Mouse (Mus musculus) splenic B cell, adult 2 months (primary cell): ENCODE data around the gene Supt5.

Source experiments
- DNase-seq: peaks from one replicate; pipeline ENCODE4 v3.0.0-alpha.2; 2011; ENCODE audit warnings: low read depth, low spot score
- H3K27me3 ChIP-seq: 2 replicates; pipeline ENCODE4 v1.6.1; 2012; ENCODE audit warnings: mild to moderate bottlenecking, low read length, moderate library complexity, mixed read lengths; ENCODE audit not compliant: control insufficient read depth, poor library complexity, insufficient read depth, severe bottlenecking
- H3K36me3 ChIP-seq: 2 replicates; pipeline ENCODE4 v1.6.1; 2012; ENCODE audit warnings: mild to moderate bottlenecking, low read length, moderate library complexity, mixed read lengths; ENCODE audit not compliant: control insufficient read depth, poor library complexity, insufficient read depth, severe bottlenecking

Gene Supt5

GRCm38 (mm10) chr7:28368276-28368920, 29.9 kb upstream of the Supt5 start:
- H3K27me3 ChIP-seq = no peaks in the 10 kb centered on the region
- no peak for DNase-seq
- H3K36me3 ChIP-seq = peaks cover 8% of the 10 kb centered on the region

- peaks cover 8% of the 10 kb centered on the region for H3K36me3 ChIP-seq
- DNase-seq = no peak
Observed at GRCm38 (mm10) chr7:28367663-28368275, 29.2 kb upstream of the Supt5 start.

GRCm38 (mm10) chr7:28362441-28363060, 24.0 kb upstream of the Supt5 start:
- DNase-seq = no peak
- Histone ChIP-seq H3K36me3 (peaks cover 18% of the 10 kb centered on the region), H3K27me3 (no peaks in the 10 kb centered on the region)

More at GRCm38 (mm10) chr7:28367663-28368275, 29.2 kb upstream of the Supt5 start:
- H3K27me3 ChIP-seq = no peaks in the 10 kb centered on the region

GRCm38 (mm10) chr7:28361647-28362341, 23.2 kb upstream of the Supt5 start:
- DNase-seq = no peak

GRCm38 (mm10) chr7:28360291-28360690, 21.7 kb upstream of the Supt5 start:
- peaks cover 17% of the 10 kb centered on the region for H3K36me3 ChIP-seq
- H3K27me3 ChIP-seq = no peaks in the 10 kb centered on the region
- DNase-seq = no peak

More at GRCm38 (mm10) chr7:28361647-28362341, 23.2 kb upstream of the Supt5 start:
- Histone ChIP-seq H3K36me3 (peaks cover 18% of the 10 kb centered on the region), H3K27me3 (no peaks in the 10 kb centered on the region)

GRCm38 (mm10) chr7:28359854-28360253, 21.3 kb upstream of the Supt5 start:
- Histone ChIP-seq H3K36me3 (peaks cover 15% of the 10 kb centered on the region), H3K27me3 (no peaks in the 10 kb centered on the region)
- DNase-seq = no peak

GRCm38 (mm10) chr7:28358431-28358830, 19.9 kb upstream of the Supt5 start:
- Histone ChIP-seq H3K27me3 (no peaks in the 10 kb centered on the region), H3K36me3 (peaks cover 16% of the 10 kb centered on the region)
- no peak for DNase-seq

GRCm38 (mm10) chr7:28357984-28358383, 19.4 kb upstream of the Supt5 start:
- Histone ChIP-seq H3K27me3 (no peaks in the 10 kb centered on the region), H3K36me3 (peaks cover 19% of the 10 kb centered on the region)
- no peak for DNase-seq

GRCm38 (mm10) chr7:28356981-28357380, 18.4 kb upstream of the Supt5 start:
- Histone ChIP-seq H3K36me3 (peaks cover 18% of the 10 kb centered on the region), H3K27me3 (no peaks in the 10 kb centered on the region)
- DNase-seq = no peak

- Histone ChIP-seq H3K27me3 (no peaks in the 10 kb centered on the region), H3K36me3 (peaks cover 20% of the 10 kb centered on the region)
- no peak for DNase-seq
Observed at GRCm38 (mm10) chr7:28355221-28355620, 16.7 kb upstream of the Supt5 start.

- Histone ChIP-seq H3K36me3 (peaks cover 15% of the 10 kb centered on the region), H3K27me3 (no peaks in the 10 kb centered on the region)
- DNase-seq = no peak
Observed at GRCm38 (mm10) chr7:28354596-28354995, 16.1 kb upstream of the Supt5 start.

- no peaks in the 10 kb centered on the region for H3K27me3 ChIP-seq
- peaks cover 15% of the 10 kb centered on the region for H3K36me3 ChIP-seq
- DNase-seq = no peak
Observed at GRCm38 (mm10) chr7:28354113-28354581, 15.6 kb upstream of the Supt5 start.

- no peaks in the 10 kb centered on the region for H3K27me3 ChIP-seq
- DNase-seq = peak; percentile 23
- H3K36me3 ChIP-seq = peaks cover 15% of the 10 kb centered on the region
Observed at GRCm38 (mm10) chr7:28353267-28353666, 14.7 kb upstream of the Supt5 start.

GRCm38 (mm10) chr7:28351676-28352191, 13.2 kb upstream of the Supt5 start:
- Histone ChIP-seq H3K27me3 (no peaks in the 10 kb centered on the region), H3K36me3 (peaks cover 15% of the 10 kb centered on the region)
- DNase-seq = no peak
